Mouse (Mus musculus) olfactory bulb, adult 2 months (tissue): Measurements from ENCODE around the gene 2510039O18Rik.

Experiments used
- CTCF ChIP-seq: fragments of 200-500 bp; IDR thresholded peaks from 2 replicates; pipeline ENCODE4 v1.5.1; 2012; ENCODE audit warnings: low read depth, mild to moderate bottlenecking, low read length, moderate library complexity; ENCODE audit not compliant: insufficient read depth
- POLR2A ChIP-seq: fragments of 200-500 bp; IDR thresholded peaks from 2 replicates; pipeline ENCODE4 v1.6.1; 2012; ENCODE audit warnings: mild to moderate bottlenecking, low read depth, low read length, moderate library complexity; ENCODE audit not compliant: insufficient read depth

DNA sequence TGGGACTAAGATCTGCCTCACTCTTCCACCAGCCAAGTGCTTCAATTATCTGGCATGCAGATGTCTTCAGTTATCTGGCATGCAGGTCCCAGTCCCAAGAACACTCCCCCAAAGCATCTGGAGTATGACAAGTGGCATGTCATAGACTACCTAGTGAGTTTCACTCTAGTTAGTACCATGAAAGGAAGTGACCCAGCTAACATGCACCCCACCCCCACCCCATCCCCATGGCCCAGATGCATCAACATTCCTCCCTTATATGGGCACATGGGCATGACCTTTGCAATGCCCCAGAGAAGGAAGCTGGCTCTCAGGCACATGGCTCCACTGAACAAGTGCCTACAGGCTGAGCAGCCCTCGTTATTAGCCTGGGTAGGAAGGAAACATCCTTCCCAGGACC lies 44.3 kb upstream of the 2510039O18Rik start:
- no peak for TF ChIP-seq CTCF
- TF ChIP-seq POLR2A, result no peak
